Mouse (Mus musculus) testis, adult 2 months (tissue): Measurements from ENCODE around the gene Prickle3. TPM values are rescaled to one million over a fixed set of nuclear protein-coding genes. Genes with fewer than 3 reads are reported as not detected.
A peak's percentile ranks its signal among the peaks of the same experiment; 100 is the strongest.
"Not testable (repeated sequence)": the region's sequence is repeated elsewhere in the genome, so short reads cannot be mapped to it uniquely, and the experiment has no call there.

Experiments
- H3K27ac ChIP-seq: fragments of 200-500 bp; 2 replicates; pipeline ENCODE4 v1.5.1; 2012; ENCODE audit warnings: low read depth, low read length; ENCODE audit not compliant: control insufficient read depth, insufficient read depth
- H3K27me3 ChIP-seq: fragments of 200-500 bp; 2 replicates; pipeline ENCODE4 v1.6.1; 2012; ENCODE audit warnings: mild to moderate bottlenecking, low read length, moderate library complexity; ENCODE audit not compliant: control insufficient read depth, insufficient read depth
- H3K36me3 ChIP-seq: fragments of 200-500 bp; 2 replicates; pipeline ENCODE4 v1.6.1; 2012; ENCODE audit warnings: mild to moderate bottlenecking, low read length; ENCODE audit not compliant: control insufficient read depth, insufficient read depth
- H3K4me1 ChIP-seq: fragments of 200-500 bp; 2 replicates; pipeline ENCODE4 v1.6.1; 2012; ENCODE audit warnings: low read length; ENCODE audit not compliant: control insufficient read depth, insufficient read depth
- H3K4me3 ChIP-seq: fragments of 200-500 bp; 2 replicates; pipeline ENCODE4 v1.5.1; 2012; ENCODE audit warnings: low read depth, mild to moderate bottlenecking, low read length, moderate library complexity, mixed read lengths; ENCODE audit not compliant: control insufficient read depth
- CTCF ChIP-seq: fragments of 200-500 bp; IDR thresholded peaks from 2 replicates; pipeline ENCODE4 v1.5.1; 2012; ENCODE audit warnings: low read depth, mild to moderate bottlenecking, inconsistent platforms, low read length, moderate library complexity; ENCODE audit not compliant: control insufficient read depth, insufficient read depth, insufficient replicate concordance
- POLR2A ChIP-seq: fragments of 200-500 bp; IDR thresholded peaks from 2 replicates; pipeline ENCODE4 v1.6.1; 2012; ENCODE audit warnings: low read depth, mild to moderate bottlenecking, inconsistent platforms, low read length, moderate library complexity; ENCODE audit not compliant: control insufficient read depth
- polyA plus RNA-seq: library from polyadenylated mRNA; depleted of rRNA; stranded (reverse); fragments of >200 nt; gene quantifications from 2 replicates; pipeline ENCODE4 v1.2.3, GENCODE M21; 2012; rRNA removed

The Prickle3 gene
- polyA plus RNA-seq, 1 experiment, result 1.1 TPM

GRCm38 (mm10) chrX:7688321-7688720 is 31.3 kb downstream of the Prickle3 start:
- TF ChIP-seq POLR2A (no peak), CTCF (no peak)
- Histone ChIP-seq H3K27me3 (no peaks in the 10 kb centered on the region), H3K27ac (no peak overlapping the region), H3K36me3 (no peaks in the 10 kb centered on the region), H3K4me3 (no peak overlapping the region), H3K4me1 (no peaks in the 10 kb centered on the region)

GRCm38 (mm10) chrX:7690486-7690885 is 33.4 kb downstream of the Prickle3 start:
- no peaks in the 10 kb centered on the region for H3K4me1 ChIP-seq
- TF ChIP-seq POLR2A, result no peak
- TF ChIP-seq CTCF, result no peak
- H3K27me3 ChIP-seq, result no peaks in the 10 kb centered on the region
- no peak overlapping the region for H3K27ac ChIP-seq
- no peaks in the 10 kb centered on the region for H3K36me3 ChIP-seq
- H3K4me3 ChIP-seq, result no peak overlapping the region

DNA sequence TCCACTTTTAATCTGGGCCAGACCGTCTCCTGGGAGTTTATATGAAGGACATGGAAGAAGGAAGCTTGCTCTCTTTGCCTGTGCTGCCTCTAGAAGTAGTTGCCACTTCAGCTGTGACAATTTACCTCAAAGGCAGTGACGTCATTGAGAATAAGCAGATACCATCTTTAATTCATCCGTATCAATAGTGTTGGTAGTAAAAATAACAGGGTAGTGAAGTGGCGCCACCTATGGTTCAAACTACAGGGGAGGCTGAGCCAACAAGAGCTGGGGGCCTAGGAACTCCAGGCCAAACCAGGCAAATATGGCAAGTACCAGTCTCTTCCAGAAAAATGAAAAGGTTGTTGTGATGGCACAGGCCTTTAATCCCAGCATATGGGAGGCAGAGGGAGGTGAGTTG is 35.8 kb downstream of the Prickle3 start:
- H3K27ac ChIP-seq, result no peak overlapping the region
- no peak for TF ChIP-seq POLR2A
- no peak for TF ChIP-seq CTCF
- no peaks in the 10 kb centered on the region for H3K36me3 ChIP-seq
- no peak overlapping the region for H3K4me3 ChIP-seq
- H3K4me1 ChIP-seq, result no peaks in the 10 kb centered on the region
- H3K27me3 ChIP-seq, result no peaks in the 10 kb centered on the region

DNA sequence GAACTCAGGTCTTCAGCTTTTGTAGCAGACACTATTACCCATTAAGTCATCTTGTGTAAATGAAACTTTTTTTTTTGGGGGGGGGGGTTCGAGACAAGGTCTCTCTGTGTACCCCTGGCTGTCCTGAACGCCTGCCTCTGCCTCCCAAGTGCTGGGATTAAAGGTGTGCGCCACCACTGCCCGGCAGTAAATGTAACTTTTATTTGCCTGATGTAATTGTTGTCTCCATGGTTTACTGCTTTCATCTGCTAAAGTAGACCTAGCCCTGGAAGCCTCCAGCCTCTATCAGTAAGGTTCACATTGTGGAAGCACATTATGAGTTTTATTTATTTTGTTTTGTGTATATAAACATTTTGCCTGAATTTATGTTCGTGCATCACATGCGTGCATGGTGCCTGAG is 39.5 kb downstream of the Prickle3 start:
- TF ChIP-seq CTCF (no peak), POLR2A (no peak)
- H3K27ac ChIP-seq, result no peak overlapping the region
- no peaks in the 10 kb centered on the region for H3K36me3 ChIP-seq
- no peaks in the 10 kb centered on the region for H3K27me3 ChIP-seq
- H3K4me1 ChIP-seq, result no peaks in the 10 kb centered on the region
- no peak overlapping the region; the same call in 1 of the 2 replicates for H3K4me3 ChIP-seq

DNA sequence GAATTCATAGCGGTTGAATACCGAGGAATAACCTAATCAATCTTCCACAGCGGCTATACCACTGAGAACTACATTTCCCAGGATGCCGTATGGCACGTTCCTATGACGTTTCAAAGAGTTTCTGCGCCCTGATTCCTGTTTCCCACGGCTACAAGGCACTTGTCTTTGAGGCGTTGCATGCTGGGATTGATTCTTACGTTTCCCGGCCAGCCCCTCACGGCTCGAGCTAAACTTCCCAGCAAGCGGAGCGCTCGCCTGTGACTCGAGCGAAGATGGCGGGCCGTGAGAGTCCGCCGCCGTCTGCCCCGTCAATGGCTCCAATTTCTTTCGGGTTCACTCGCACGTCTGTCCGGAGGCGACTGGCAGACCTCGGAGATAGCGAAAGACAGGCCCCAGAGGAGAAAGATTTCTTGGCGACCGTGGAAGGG is 39.9 kb downstream of the Prickle3 start, which contains the start of gene Gpkow:
TSS of gene Gpkow (plus strand) at position 178 of the 428 bp plus-strand sequence.
- Histone ChIP-seq H3K36me3 (no peaks in the 10 kb centered on the region), H3K27ac (peak within 1 kb of the TSS; percentile 71), H3K4me1 (no peaks in the 10 kb centered on the region), H3K27me3 (no peaks in the 10 kb centered on the region), H3K4me3 (peak within 1 kb of the TSS; percentile 89)
- TF ChIP-seq POLR2A (peak; percentile 66; the same call in 1 of the 2 replicates), CTCF (no peak)

- H3K27ac ChIP-seq, H3K27me3 ChIP-seq, H3K4me3 ChIP-seq, H3K36me3 ChIP-seq, H3K4me1 ChIP-seq: not testable (repeated sequence)
Observed at GRCm38 (mm10) chrX:7713764-7714134, 56.7 kb downstream of the Prickle3 start.

DNA sequence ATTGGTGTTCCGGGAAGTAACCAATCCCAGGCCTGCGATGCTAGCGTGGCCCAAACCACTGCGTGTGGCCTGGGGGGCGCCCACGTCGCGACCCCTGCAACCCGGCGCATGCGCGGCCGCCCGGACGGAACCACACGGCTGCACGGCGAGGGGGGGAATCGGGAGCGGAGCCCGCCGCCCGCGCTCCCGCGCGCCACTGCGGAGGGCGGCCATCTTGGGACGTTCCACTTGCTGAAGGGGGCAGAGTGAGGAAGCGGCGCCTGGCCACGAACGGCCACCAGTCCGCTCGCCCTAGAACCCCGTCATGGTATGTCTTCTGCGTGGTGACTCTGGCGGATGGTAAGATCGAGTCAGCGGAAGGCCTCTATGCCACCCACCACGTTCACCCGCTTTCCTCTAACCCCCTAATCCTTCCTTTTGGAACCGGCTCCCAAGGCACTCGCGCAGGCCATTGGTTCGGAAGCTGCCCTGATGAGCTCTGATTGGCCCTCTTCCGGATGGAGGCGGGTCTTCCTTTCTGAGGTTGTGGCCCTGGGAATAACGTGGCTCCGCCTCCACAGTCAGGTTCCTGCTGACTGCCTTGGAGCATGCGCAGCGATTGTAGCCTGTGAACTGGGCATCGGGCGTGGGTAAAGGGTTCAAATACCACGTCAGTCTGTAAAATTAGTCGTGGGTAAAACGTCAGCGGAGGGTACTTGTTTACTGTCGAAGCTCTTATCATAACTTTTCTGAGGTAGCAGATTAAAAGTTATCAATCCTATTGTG is 57.3 kb downstream of the Prickle3 start, which contains the start of gene Wdr45:
TSS of gene Wdr45 (plus strand) at position 199 of the 765 bp plus-strand sequence.
- peak within 1 kb of the TSS; percentile 83 for H3K27ac ChIP-seq
- peak within 1 kb of the TSS; percentile 62 for H3K4me3 ChIP-seq
- H3K27me3 ChIP-seq, H3K4me1 ChIP-seq, H3K36me3 ChIP-seq: not testable (repeated sequence)

- not testable (repeated sequence) for H3K4me1 ChIP-seq, H3K36me3 ChIP-seq, H3K27ac ChIP-seq, H3K4me3 ChIP-seq, H3K27me3 ChIP-seq
Observed at GRCm38 (mm10) chrX:7716058-7716457, 59.0 kb downstream of the Prickle3 start.

Other genes starting within 250 kb of the Prickle3 start
- gene Foxp3, start 83.6 kb upstream of the Prickle3 start, polyA plus RNA-seq, result 0.23 and 0.26 TPM in 2 replicates
- 3.0 and 3.1 TPM in 2 replicates for gene Ppp1r3f, start 83.0 kb upstream of the Prickle3 start, polyA plus RNA-seq
- gene Ccdc22, start 51.7 kb upstream of the Prickle3 start, polyA plus RNA-seq, result 1.4 and 1.8 TPM in 2 replicates
- gene Cacna1f, start 50.2 kb upstream of the Prickle3 start, polyA plus RNA-seq, result 0.09 and 0.11 TPM in 2 replicates
- gene Syp, start 18.8 kb upstream of the Prickle3 start, polyA plus RNA-seq, result 0.28 and 0.33 TPM in 2 replicates
- gene Plp2, start 14.1 kb downstream of the Prickle3 start, polyA plus RNA-seq, result 6.2 and 12.9 TPM in 2 replicates
- gene Magix, start 24.0 kb downstream of the Prickle3 start, polyA plus RNA-seq, result 0.17 and 0.21 TPM in 2 replicates
- gene Gpkow, start 39.9 kb downstream of the Prickle3 start, polyA plus RNA-seq, result 3.8 and 4.0 TPM in 2 replicates
- gene Wdr45, start 57.1 kb downstream of the Prickle3 start, polyA plus RNA-seq, result 8.0 and 9.4 TPM in 2 replicates
- gene Gm45208, start 65.0 kb downstream of the Prickle3 start, polyA plus RNA-seq, result 0.32 and 0.40 TPM in 2 replicates
- 1.5 and 2.8 TPM in 2 replicates for gene Praf2, start 71.2 kb downstream of the Prickle3 start, polyA plus RNA-seq
- gene Ccdc120, start 93.6 kb downstream of the Prickle3 start, polyA plus RNA-seq, result 1.8 and 3.2 TPM in 2 replicates
- 11.9 and 14.2 TPM in 2 replicates for gene Tfe3, start 105.3 kb downstream of the Prickle3 start, polyA plus RNA-seq
- 11.3 and 11.9 TPM in 2 replicates for gene Gripap1, start 132.5 kb downstream of the Prickle3 start, polyA plus RNA-seq
- 0.79 and 1.3 TPM in 2 replicates for gene Kcnd1, start 165.0 kb downstream of the Prickle3 start, polyA plus RNA-seq
- gene Otud5, start 184.1 kb downstream of the Prickle3 start, polyA plus RNA-seq, result 7.0 and 8.2 TPM in 2 replicates
- gene Pim2, start 221.0 kb downstream of the Prickle3 start, polyA plus RNA-seq, result 4.5 and 4.6 TPM in 2 replicates
- 19.8 and 22.3 TPM in 2 replicates for gene Slc35a2, start 226.8 kb downstream of the Prickle3 start, polyA plus RNA-seq
- gene Pqbp1, start 242.0 kb downstream of the Prickle3 start, polyA plus RNA-seq, result 6.9 and 7.2 TPM in 2 replicates
- 19.0 and 21.0 TPM in 2 replicates for gene Timm17b, start 242.1 kb downstream of the Prickle3 start, polyA plus RNA-seq